Mouse (Mus musculus): ENCODE results near the gene Gm10799.
A peak's percentile ranks its signal among the peaks of the same experiment; 100 is the strongest.

Gene Gm10799

GRCm38 (mm10) chr2:104027458-104028138 is 40.8 kb downstream of the Gm10799 start, which contains the start of gene Fbxo3:
Fbxo3 (plus strand) TSS chr2:104027721.
- peak; percentile 82 for DNase-seq (ENCODE audit: extremely low read depth, insufficient read length, low spot score)

DNA sequence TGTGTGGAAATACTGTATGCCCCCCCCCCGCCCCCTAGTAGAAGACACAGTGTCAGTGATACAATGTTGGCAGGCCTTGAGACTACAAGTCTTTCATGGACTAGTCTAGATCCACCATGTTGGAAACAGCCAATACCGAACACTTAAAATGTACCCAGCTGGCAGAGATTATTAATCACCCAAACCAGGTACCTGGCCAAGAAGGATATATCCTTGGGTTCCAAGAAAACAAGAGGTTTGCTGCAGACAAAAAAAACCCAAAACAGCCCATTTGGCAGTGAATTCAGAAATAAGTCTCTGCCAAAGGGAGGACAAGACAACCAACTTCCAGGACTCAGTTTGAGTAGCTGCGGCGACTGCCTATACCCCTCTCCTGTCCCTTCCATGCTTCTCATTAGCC is 43.7 kb downstream of the Gm10799 start:
- no peak for DNase-seq (ENCODE audit: extremely low read depth, insufficient read length, low spot score)

GRCm38 (mm10) chr2:104023096-104023495 is 45.3 kb downstream of the Gm10799 start:
- DNase-seq (ENCODE audit: extremely low read depth, insufficient read length, low spot score), result no peak
